Mouse (Mus musculus): ENCODE results near the gene Pnmal2. TPM values are rescaled to one million over a fixed set of nuclear protein-coding genes. Genes with fewer than 3 reads are reported as not detected.
"Not testable (repeated sequence)": the region's sequence is repeated elsewhere in the genome, so short reads cannot be mapped to it uniquely, and the experiment has no call there.

Gene Pnmal2
- polyA plus RNA-seq, 1 experiment from 2014 or later = 12.2 TPM

DNA sequence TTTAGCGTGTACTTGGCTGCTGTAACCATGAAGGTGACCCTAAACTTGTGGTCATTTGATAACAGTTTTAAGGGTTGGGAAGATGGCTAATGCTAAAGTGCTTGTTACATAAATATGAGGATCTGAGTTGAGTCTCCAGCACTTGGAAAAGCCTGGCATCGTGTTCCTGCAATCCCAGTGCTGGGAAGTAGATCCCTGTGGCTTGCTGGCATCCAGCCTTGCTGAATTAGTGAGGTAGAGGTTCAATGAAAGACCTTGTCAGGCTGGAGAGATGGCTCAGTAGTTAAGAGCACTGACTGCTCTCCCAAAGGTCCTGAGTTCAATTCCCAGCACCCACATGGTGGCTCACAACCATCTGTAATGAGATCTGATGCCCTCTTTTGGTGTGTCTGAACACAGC lies 9.3 kb downstream of the Pnmal2 start:
- not testable (repeated sequence) for H3K36me3 ChIP-seq; DNase-seq (ENCODE audit: low spot score); H3K9me3 ChIP-seq; H3K4me3 ChIP-seq; H3K27ac ChIP-seq
- peaks cover 25% of the 10 kb centered on the region for H3K27me3 ChIP-seq (ENCODE audit: insufficient read depth, poor library complexity, severe bottlenecking)
- H3K4me1 ChIP-seq (replicated peaks) = peaks cover 27% of the 10 kb centered on the region
- 59% methylated on average over 2 of the region's 2 CpGs for WGBS

- Histone ChIP-seq H3K36me3 (no peaks in the 10 kb centered on the region), H3K9me3 (peaks cover 5% of the 10 kb centered on the region; the same call in 1 of the 2 replicates), H3K4me1 (replicated peaks) (peaks cover 28% of the 10 kb centered on the region), H3K27me3 (ENCODE audit: insufficient read depth, poor library complexity, severe bottlenecking) (peaks cover 20% of the 10 kb centered on the region; the same call in 1 of the 2 replicates), H3K27ac (no peak overlapping the region), H3K4me3 (no peak overlapping the region)
- 92% methylated on average over 4 of the region's 4 CpGs for WGBS
- DNase-seq (ENCODE audit: low spot score) = no peak
These were observed 11.2 kb downstream of the Pnmal2 start for GRCm38 (mm10) chr7:16955712-16956111.

DNA sequence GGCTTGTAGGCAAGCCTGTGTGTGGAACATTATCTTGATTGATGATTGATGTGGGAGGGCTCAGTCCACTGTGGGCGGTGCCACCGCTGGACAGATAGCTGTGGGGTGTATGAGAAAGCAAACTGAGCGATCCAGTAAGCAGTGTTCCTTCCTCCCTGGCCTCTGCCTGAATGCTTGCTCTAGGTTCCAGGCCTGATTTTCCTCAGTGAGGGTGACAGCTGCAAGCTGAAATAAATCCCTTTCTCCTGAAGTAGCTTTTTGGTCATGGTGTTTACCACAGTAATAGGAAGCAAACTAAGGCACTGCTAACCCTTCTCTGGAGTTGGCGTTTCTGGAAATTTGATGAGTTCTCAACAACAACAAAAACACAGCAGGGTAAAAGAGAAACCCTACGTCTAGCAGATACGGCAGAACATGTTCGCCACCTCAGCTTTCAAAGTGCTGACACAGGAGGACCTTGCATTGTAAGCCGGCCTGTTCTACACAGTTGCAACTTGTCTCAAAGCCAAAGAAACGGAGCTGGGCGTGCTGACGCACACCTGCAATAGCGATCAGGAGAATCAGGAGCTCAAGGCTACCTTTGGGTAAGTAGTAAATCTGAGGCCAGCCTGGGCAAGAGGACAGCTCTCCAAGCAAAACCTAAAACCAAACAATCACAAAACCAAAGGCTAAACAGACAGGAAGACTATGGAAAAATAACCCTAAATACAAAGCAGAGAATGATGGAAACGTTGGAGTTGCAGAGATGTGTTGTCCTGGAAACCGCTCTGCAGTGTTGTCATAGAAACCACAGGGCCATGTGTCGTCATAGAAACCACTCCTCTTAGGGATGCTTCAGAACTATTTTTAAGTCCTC lies 12.2 kb downstream of the Pnmal2 start:
- peaks cover 32% of the 10 kb centered on the region for H3K4me1 ChIP-seq (replicated peaks)
- H3K27me3 ChIP-seq (ENCODE audit: insufficient read depth, poor library complexity, severe bottlenecking) = peaks cover 18% of the 10 kb centered on the region; the same call in 1 of the 2 replicates
- DNase-seq (ENCODE audit: low spot score) = no peak
- H3K27ac ChIP-seq = peak overlapping the region; percentile 17; the same call in 1 of the 2 replicates
- H3K36me3 ChIP-seq = no peaks in the 10 kb centered on the region; the same call in 1 of the 2 replicates
- H3K4me3 ChIP-seq = no peak overlapping the region
- peaks cover 5% of the 10 kb centered on the region; the same call in 1 of the 2 replicates for H3K9me3 ChIP-seq
- 62% methylated on average over 15 of the region's 15 CpGs for WGBS

DNA sequence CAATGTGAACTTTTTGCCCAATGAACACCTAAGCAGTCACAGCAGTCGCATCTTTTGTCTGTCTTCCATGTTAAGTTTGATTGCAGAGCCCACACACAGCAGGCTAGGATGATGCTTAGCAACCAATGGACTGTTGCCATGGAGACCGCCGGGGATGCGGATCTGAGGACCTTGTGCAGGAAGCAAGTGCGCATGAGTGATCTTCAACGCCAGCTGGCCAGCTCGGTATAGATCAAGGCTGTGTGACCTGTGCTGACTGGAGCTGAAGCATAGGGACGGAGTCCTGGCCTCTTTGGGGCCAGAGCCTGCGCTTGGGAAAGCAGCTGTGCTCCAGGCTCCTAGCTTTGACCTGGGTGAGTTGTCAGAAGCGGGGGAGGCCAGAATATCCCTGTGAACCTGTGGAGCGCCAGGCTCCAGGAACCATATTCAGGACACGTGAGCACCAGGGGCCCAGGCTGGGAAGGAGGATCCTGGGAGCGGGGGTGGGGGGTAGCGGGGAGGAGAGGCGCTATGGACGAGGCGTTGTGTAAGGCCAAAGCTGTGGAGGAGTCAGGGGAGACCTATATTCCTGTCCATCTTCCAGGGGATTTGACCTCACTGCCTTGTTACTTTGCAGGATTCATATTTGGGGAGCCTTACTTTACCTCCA lies 15.2 kb downstream of the Pnmal2 start, which contains the start of gene Pnmal1:
Gene Pnmal1 (plus strand): TSS at position 141 of the 649 bp plus-strand sequence.
- DNase-seq (ENCODE audit: low spot score) = peak; percentile 95
- Histone ChIP-seq H3K4me1 (replicated peaks) (peaks cover 32% of the 10 kb centered on the region), H3K4me3 (peak within 1 kb of the TSS; percentile 45), H3K27me3 (ENCODE audit: insufficient read depth, poor library complexity, severe bottlenecking) (peaks cover 13% of the 10 kb centered on the region; the same call in 1 of the 2 replicates), H3K36me3 (peaks cover 5% of the 10 kb centered on the region; the same call in 1 of the 2 replicates), H3K27ac (peak within 1 kb of the TSS; percentile 90), H3K9me3 (peaks cover 5% of the 10 kb centered on the region; the same call in 1 of the 2 replicates)
- WGBS = 19% methylated on average over 17 of the region's 17 CpGs

- no peaks in the 10 kb centered on the region for H3K9me3 ChIP-seq
- H3K4me3 ChIP-seq = no peak overlapping the region
- peaks cover 13% of the 10 kb centered on the region; the same call in 1 of the 2 replicates for H3K27me3 ChIP-seq (ENCODE audit: insufficient read depth, poor library complexity, severe bottlenecking)
- no peak for DNase-seq (ENCODE audit: low spot score)
- peaks cover 5% of the 10 kb centered on the region; the same call in 1 of the 2 replicates for H3K36me3 ChIP-seq
- H3K4me1 ChIP-seq (replicated peaks) = peaks cover 28% of the 10 kb centered on the region
- WGBS = 83% methylated on average over 5 of the region's 5 CpGs
- H3K27ac ChIP-seq = no peak overlapping the region
These were observed 17.2 kb downstream of the Pnmal2 start for GRCm38 (mm10) chr7:16961678-16962077.

DNA sequence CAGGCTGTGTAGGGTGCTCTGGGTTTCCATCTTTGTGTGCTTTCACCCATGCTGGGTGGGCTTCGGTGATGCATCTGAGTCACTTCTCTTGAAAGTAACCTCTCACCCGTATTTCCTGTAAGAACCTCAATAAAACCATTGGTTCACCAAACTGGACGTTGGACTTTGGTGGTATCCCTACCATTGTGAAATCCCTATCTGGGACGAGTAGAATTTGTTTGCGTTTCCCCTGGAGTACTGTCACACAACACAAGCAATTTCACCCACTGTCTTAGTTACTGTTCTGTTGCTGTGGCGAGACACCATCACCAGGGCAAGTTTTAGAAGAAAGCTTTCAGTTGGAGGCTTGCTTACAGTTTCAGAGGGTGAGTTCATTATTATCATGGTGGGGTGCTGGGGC lies 23.9 kb downstream of the Pnmal2 start:
- no peak overlapping the region for H3K27ac ChIP-seq
- WGBS = 87% methylated on average over 6 of the region's 6 CpGs
- H3K27me3 ChIP-seq (ENCODE audit: insufficient read depth, poor library complexity, severe bottlenecking) = no peaks in the 10 kb centered on the region
- 0 out of 2 replicates have a peak, but pooled peaks cover 5% of the 10 kb centered on the region for H3K9me3 ChIP-seq
- H3K4me3 ChIP-seq = no peak overlapping the region
- no peaks in the 10 kb centered on the region for H3K4me1 ChIP-seq (replicated peaks)
- no peak for DNase-seq (ENCODE audit: low spot score)
- H3K36me3 ChIP-seq = no peaks in the 10 kb centered on the region

GRCm38 (mm10) chr7:16971160-16971559 lies 26.7 kb downstream of the Pnmal2 start:
- Histone ChIP-seq H3K4me3 (no peak overlapping the region), H3K9me3 (0 out of 2 replicates have a peak, but pooled peaks cover 5% of the 10 kb centered on the region), H3K36me3 (no peaks in the 10 kb centered on the region), H3K27ac (no peak overlapping the region), H3K27me3 (ENCODE audit: insufficient read depth, poor library complexity, severe bottlenecking) (no peaks in the 10 kb centered on the region), H3K4me1 (replicated peaks) (no peaks in the 10 kb centered on the region)
- WGBS = 85% methylated on average over 3 of the region's 3 CpGs
- no peak for DNase-seq (ENCODE audit: low spot score)

DNA sequence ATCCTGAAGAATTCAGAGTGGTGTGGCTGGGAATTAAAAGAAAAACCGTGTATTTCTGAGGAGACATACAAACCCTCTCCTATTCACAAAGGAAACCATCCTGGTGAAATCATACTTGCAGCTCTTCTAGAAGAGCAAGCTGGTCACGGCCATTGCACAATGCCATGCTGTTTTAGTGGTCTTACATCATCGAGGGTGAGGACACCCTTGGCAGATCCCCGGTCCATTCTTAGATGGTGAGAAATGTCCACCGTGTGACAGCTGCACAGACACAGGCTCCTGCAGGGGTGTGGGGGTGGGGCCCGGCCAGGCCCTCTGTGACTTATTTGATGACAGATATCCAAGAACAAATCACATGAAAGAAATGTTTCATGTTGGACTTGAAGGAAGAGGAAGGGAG lies 29.5 kb downstream of the Pnmal2 start:
- WGBS = 76% methylated on average over 6 of the region's 6 CpGs
- no peak for DNase-seq (ENCODE audit: low spot score)
- H3K27me3 ChIP-seq (ENCODE audit: insufficient read depth, poor library complexity, severe bottlenecking) = no peaks in the 10 kb centered on the region
- H3K27ac ChIP-seq = no peak overlapping the region
- H3K9me3 ChIP-seq = 0 out of 2 replicates have a peak, but pooled peaks cover 5% of the 10 kb centered on the region
- no peaks in the 10 kb centered on the region for H3K36me3 ChIP-seq
- H3K4me1 ChIP-seq (replicated peaks) = no peaks in the 10 kb centered on the region
- no peak overlapping the region for H3K4me3 ChIP-seq

DNA sequence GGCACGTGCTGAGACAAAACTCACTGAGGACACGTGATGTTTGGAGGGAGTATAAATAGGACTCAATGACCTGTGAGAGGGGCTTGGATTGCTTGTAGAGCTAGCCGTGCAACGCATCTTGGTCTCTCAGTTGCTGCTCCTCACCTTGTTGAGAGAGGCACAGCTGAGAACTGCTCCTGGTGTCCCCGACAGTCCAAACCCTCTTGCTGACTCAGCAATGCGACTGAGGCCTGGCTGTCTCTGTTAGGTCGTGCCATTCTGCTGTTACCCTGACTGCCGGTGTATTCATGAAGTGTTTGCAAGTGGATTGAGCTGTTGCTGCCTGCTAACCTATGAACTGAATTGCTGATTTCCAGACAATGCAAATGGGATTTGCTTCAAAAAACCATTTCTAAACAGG lies 31.8 kb downstream of the Pnmal2 start:
- no peak for DNase-seq (ENCODE audit: low spot score)
- no peaks in the 10 kb centered on the region for H3K9me3 ChIP-seq
- H3K27me3 ChIP-seq (ENCODE audit: insufficient read depth, poor library complexity, severe bottlenecking) = no peaks in the 10 kb centered on the region
- 63% methylated on average over 8 of the region's 8 CpGs for WGBS
- no peak overlapping the region for H3K4me3 ChIP-seq
- no peaks in the 10 kb centered on the region for H3K36me3 ChIP-seq
- H3K27ac ChIP-seq = no peak overlapping the region
- H3K4me1 ChIP-seq (replicated peaks) = peaks cover 16% of the 10 kb centered on the region; the same call in 1 of the 2 replicates

- DNase-seq (ENCODE audit: low spot score) = no peak
- Histone ChIP-seq H3K36me3 (no peaks in the 10 kb centered on the region), H3K27ac (no peak overlapping the region), H3K27me3 (ENCODE audit: insufficient read depth, poor library complexity, severe bottlenecking) (no peaks in the 10 kb centered on the region), H3K9me3 (no peaks in the 10 kb centered on the region), H3K4me3 (no peak overlapping the region), H3K4me1 (replicated peaks) (peaks cover 30% of the 10 kb centered on the region)
- 75% methylated on average over 6 of the region's 6 CpGs for WGBS
These were observed 33.7 kb downstream of the Pnmal2 start for GRCm38 (mm10) chr7:16978173-16978572.

- 90% methylated on average over 3 of the region's 3 CpGs for WGBS
- Histone ChIP-seq H3K9me3 (no peaks in the 10 kb centered on the region), H3K36me3 (no peaks in the 10 kb centered on the region), H3K4me3 (no peak overlapping the region), H3K27me3 (ENCODE audit: insufficient read depth, poor library complexity, severe bottlenecking) (no peaks in the 10 kb centered on the region), H3K4me1 (replicated peaks) (peaks cover 34% of the 10 kb centered on the region), H3K27ac (no peak overlapping the region)
- no peak for DNase-seq (ENCODE audit: low spot score)
These were observed 34.1 kb downstream of the Pnmal2 start for GRCm38 (mm10) chr7:16978593-16978992.

DNA sequence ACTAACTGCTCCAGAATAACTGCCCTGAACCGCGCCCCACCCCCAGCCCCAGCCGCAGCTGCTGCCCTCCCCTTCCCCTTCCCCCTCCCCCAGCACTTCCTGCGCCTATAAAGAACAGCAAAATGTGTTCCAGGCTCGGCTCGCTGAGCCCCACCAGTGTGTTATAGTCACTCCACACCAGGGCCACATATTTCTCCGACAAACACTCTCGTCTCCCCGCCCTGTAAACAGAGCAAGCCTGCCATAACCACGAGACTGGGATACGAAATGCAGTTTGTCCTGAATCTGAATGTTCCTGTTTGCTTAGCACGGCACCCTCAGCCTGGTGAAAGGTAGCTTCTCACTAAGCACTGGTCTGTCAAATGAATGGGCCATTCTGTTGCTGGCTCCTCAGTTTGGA lies 35.9 kb downstream of the Pnmal2 start:
- DNase-seq (ENCODE audit: low spot score) = peak; percentile 57
- whole genome bisulfite sequencing = 10% methylated on average over 12 of the region's 12 CpGs
- H3K4me3 ChIP-seq = peak overlapping the region; percentile 41

More for the DNA sequence above, 35.9 kb downstream of the Pnmal2 start:
- Histone ChIP-seq H3K27me3 (ENCODE audit: insufficient read depth, poor library complexity, severe bottlenecking) (no peaks in the 10 kb centered on the region), H3K36me3 (peaks cover 3% of the 10 kb centered on the region; the same call in 1 of the 2 replicates), H3K4me1 (replicated peaks) (peaks cover 42% of the 10 kb centered on the region), H3K9me3 (no peaks in the 10 kb centered on the region), H3K27ac (peak overlapping the region; percentile 87)

Measured in hindbrain, embryonic 10.5 days (tissue).